Mouse (Mus musculus) B cell, adult 67 days (primary cell): ENCODE data around the gene Arhgap45. TPM values are rescaled to one million over a fixed set of nuclear protein-coding genes. Genes with fewer than 3 reads are reported as not detected.

Experiments used
- total RNA-seq, 2 experiments: library from RNA; stranded (reverse); gene quantifications; 4 replicates each; pipeline ENCODE4 v1.2.4; 2023

Gene Arhgap45
- total RNA-seq, result 100 to 1,000 TPM; 538 to 550 TPM

DNA sequence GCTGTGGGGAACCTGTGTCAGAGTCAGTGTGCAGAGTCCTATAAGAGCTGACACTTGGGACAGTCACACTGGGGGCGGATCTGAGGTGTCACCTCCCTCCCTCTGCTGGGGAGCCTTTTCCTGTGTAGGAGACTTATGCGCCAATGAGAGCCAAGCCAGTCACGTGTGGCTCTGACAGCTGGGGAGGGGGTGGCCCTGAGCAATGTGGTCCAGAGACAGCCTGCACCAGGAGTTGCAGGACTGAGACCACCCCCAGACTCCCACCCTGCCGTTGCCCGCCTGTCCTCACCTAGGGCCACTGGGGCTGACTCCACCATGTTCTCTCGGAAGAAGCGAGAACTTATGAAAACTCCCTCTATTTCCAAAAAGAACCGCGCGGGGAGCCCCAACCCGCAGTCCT lies at the start of gene Arhgap45:
Gene Arhgap45 (plus strand): TSS at position 143 of the 400 bp plus-strand sequence.

GRCm38 (mm10) chr10:79970415-79971182 lies 45.9 kb upstream of the Arhgap45 start, which contains the start of gene Grin3b:
Gene Grin3b, plus strand, starts transcription at chr10:79970715.

GRCm38 (mm10) chr10:79984195-79984816 lies 32.1 kb upstream of the Arhgap45 start, which contains the start of gene Tmem259:
Gene Tmem259, minus strand, starts transcription at chr10:79984330.

DNA sequence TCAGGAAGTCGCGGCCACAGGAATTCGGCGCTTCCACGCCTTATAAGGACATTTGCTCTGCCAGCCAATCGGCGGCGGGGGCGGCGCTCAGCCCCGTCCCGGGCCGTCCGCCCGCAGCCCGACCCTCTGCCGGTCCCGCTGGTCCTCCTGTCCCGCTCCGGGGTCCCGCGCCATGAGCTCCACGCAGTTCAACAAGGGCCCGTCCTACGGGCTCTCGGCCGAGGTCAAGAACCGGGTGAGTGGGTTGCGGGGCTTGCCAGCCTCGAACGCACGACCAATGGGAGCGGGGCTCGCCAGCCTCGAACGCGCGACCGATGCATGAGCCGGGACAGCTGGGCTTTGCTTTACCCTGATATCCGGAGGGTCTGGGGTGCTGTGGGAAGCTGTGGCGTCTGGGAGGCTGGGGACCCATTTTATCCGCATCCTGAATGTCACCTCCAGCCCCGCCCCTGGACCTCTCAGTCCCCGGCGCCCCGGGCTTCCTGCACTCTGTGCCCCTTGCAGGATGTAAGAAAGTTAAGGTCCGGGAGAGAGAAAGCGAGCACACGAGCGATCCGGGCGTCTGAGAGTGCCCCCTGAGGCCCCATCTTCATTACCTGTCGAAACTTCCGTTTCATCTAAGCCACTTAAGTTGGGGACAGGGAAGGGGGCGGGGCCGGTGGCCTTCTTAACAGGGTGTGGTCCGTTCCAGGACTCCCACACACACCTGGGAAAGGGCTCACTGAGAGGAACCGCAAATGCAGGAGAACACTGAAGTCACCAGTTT lies 27.8 kb upstream of the Arhgap45 start, which contains the start of gene Cnn2:
Gene Cnn2 (plus strand): TSS at position 79 of the 766 bp plus-strand sequence.

GRCm38 (mm10) chr10:79996272-79997033 lies 20.0 kb upstream of the Arhgap45 start, which contains the start of gene Abca7:
Gene Abca7, plus strand, starts transcription at chr10:79996494.

DNA sequence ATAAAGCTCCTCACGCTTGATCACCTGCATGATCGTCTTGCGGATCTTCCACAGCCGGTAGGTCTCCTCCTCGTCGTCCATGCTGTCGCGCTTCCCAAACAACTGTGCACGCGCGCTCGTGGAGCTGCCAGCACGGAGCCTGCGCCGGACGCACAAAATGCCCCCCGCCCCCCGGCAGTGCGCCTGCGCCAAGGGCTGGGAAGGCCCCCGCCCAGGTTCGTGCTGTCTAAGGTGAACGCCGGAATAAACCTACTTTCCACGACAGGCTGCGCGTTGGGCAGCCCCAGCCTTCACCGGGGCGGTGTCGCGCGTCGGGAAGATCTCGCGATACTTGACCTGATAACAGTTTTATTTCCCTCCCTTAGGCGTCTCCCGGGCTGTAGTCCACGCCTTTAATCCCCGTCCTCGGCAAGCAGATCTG lies 23.1 kb downstream of the Arhgap45 start, which contains the start of gene Polr2e:
Gene Polr2e (minus strand): TSS at position 237 of the 421 bp plus-strand sequence.

DNA sequence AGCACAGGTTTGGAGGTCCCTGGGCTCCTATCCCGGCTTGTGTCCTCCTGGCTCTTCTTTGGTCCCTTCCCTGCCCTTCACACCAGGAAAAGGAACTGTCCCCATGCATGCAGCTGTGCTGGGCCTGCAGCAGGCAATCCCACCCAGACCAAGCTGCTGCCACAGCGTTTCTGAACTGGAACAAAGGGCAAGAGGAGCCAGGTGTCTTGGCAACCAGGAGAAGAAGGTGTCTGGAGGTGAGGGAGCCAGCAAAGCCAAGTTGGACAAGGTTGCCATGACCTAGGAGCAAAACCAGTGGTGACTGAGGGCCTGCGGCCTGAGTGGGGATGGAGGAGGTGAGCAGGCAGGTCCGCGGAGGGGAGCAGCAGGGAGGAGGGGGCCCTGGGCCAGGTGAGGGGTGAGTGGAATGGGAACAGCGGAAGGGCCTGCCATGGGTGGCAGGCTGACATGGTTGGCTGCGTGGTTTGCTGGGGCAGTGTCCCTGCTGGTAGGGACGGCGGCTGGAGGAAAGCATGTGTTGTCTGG lies 30.6 kb downstream of the Arhgap45 start, which contains the start of gene Gpx4:
Gene Gpx4 (plus strand): TSS at position 126 of the 525 bp plus-strand sequence.

Other genes starting within 250 kb of the Arhgap45 start
- 10 to 100 TPM; 56.5 to 58.6 TPM for gene Rnf126, start 249.7 kb upstream of the Arhgap45 start, total RNA-seq
- 1 to 10 TPM; 1.8 to 2.0 TPM for gene Fstl3, start 239.4 kb upstream of the Arhgap45 start, total RNA-seq
- not detected for gene Prss57, start 225.7 kb upstream of the Arhgap45 start, total RNA-seq
- 1 to 10 TPM; 4.9 to 5.1 TPM for gene Palm, start 223.1 kb upstream of the Arhgap45 start, total RNA-seq
- gene Misp, start 195.7 kb upstream of the Arhgap45 start, total RNA-seq, result under 1 TPM in 1 of 2 experiments, not detected in 1; 0.23 TPM
- gene Ptbp1, start 162.2 kb upstream of the Arhgap45 start, total RNA-seq, result 100 to 1,000 TPM; 437 to 440 TPM
- not detected for gene Prtn3, start 142.2 kb upstream of the Arhgap45 start, total RNA-seq
- gene Plppr3, start 142.0 kb upstream of the Arhgap45 start, total RNA-seq, result under 1 TPM; 0.47 to 0.70 TPM
- not detected for gene Elane, start 130.4 kb upstream of the Arhgap45 start, total RNA-seq
- not detected for gene Cfd, start 125.8 kb upstream of the Arhgap45 start, total RNA-seq
- gene Med16, start 107.7 kb upstream of the Arhgap45 start, total RNA-seq, result 10 to 100 TPM; 73.7 to 75.0 TPM
- gene Gm26602, start 105.8 kb upstream of the Arhgap45 start, total RNA-seq, result not detected
- under 1 TPM; 0.50 to 0.93 TPM for gene Kiss1r, start 99.7 kb upstream of the Arhgap45 start, total RNA-seq
- gene R3hdm4, start 95.4 kb upstream of the Arhgap45 start, total RNA-seq, result 10 to 100 TPM; 94.6 to 97.9 TPM
- gene Arid3a, start 89.6 kb upstream of the Arhgap45 start, total RNA-seq, result 10 to 100 TPM; 40.0 to 49.7 TPM
- gene Wdr18, start 56.5 kb upstream of the Arhgap45 start, total RNA-seq, result 10 to 100 TPM; 44.5 to 55.3 TPM
- gene Grin3b, start 45.9 kb upstream of the Arhgap45 start, total RNA-seq, result under 1 TPM in 1 of 2 experiments, not detected in 1; 0.24 TPM
- 100 to 1,000 TPM; 156 to 169 TPM for gene Tmem259, start 32.3 kb upstream of the Arhgap45 start, total RNA-seq
- gene Cnn2, start 28.1 kb upstream of the Arhgap45 start, total RNA-seq, result 100 to 1,000 TPM; 339 to 353 TPM
- 10 to 100 TPM; 57.1 to 61.6 TPM for gene Abca7, start 20.2 kb upstream of the Arhgap45 start, total RNA-seq
- 100 to 1,000 TPM in 1 of 2 experiments, 10 to 100 TPM in 1; 91.9 to 101 TPM for gene Polr2e, start 23.1 kb downstream of the Arhgap45 start, total RNA-seq
- gene Gpx4, start 30.5 kb downstream of the Arhgap45 start, total RNA-seq, result 100 to 1,000 TPM; 124 to 133 TPM
- gene Sbno2, start 88.9 kb downstream of the Arhgap45 start, total RNA-seq, result 100 to 1,000 TPM; 118 to 128 TPM
- 100 to 1,000 TPM; 178 to 181 TPM for gene Stk11, start 99.2 kb downstream of the Arhgap45 start, total RNA-seq
- 100 to 1,000 TPM; 171 to 178 TPM for gene Atp5d, start 122.0 kb downstream of the Arhgap45 start, total RNA-seq
- gene Cbarp, start 124.2 kb downstream of the Arhgap45 start, total RNA-seq, result 1 to 10 TPM; 4.6 to 4.9 TPM
- 100 to 1,000 TPM; 153 to 162 TPM for gene Midn, start 131.6 kb downstream of the Arhgap45 start, total RNA-seq
- 100 to 1,000 TPM; 152 to 252 TPM for gene Cirbp, start 149.3 kb downstream of the Arhgap45 start, total RNA-seq
- gene 1600002K03Rik, start 156.3 kb downstream of the Arhgap45 start, total RNA-seq, result 10 to 100 TPM in 1 of 2 experiments, 1 to 10 TPM in 1; 9.9 to 13.1 TPM
- gene Efna2, start 162.8 kb downstream of the Arhgap45 start, total RNA-seq, result under 1 TPM in 1 of 2 experiments, not detected in 1; 0.42 TPM
- gene Mum1, start 209.8 kb downstream of the Arhgap45 start, total RNA-seq, result 10 to 100 TPM; 79.2 to 79.3 TPM
- 100 to 1,000 TPM in 1 of 2 experiments, 10 to 100 TPM in 1; 98.1 to 106 TPM for gene Ndufs7, start 232.5 kb downstream of the Arhgap45 start, total RNA-seq
- 1 to 10 TPM; 1.2 to 3.8 TPM for gene Gamt, start 244.4 kb downstream of the Arhgap45 start, total RNA-seq
- 100 to 1,000 TPM; 147 to 159 TPM for gene Dazap1, start 244.8 kb downstream of the Arhgap45 start, total RNA-seq